Mouse (Mus musculus): Measurements from ENCODE around the gene Zfp668. TPM values are rescaled to one million over a fixed set of nuclear protein-coding genes. Genes with fewer than 3 reads are reported as not detected.

Gene Zfp668
- polyA plus RNA-seq, 1 experiment from 2014 or later, result 11.9 TPM

DNA sequence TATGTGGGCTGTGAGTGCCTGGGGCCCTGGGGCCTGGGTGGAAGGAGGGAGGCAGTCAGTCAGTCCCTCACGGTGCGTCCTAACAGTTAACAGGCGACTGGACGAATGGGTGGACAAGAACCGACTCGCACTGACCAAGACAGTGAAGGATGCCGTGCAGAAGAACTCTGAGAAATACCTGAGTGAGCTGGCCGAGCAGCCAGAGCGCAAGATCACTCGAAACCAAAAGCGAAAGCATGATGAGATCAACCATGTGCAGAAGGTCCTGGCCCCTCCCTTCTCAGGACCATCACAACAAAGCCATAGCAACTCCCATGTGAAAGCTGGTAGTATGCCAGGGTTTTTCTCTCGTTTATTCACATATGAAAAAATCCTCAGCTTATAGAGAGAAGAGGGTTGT, 38.7 kb upstream of the Zfp668 start:
- Histone ChIP-seq H3K4me3 (replicated peaks; ENCODE audit: low read length) (no peak overlapping the region), H3K4me1 (ENCODE audit: control insufficient read depth, insufficient read depth, low read length) (peaks cover 8% of the 10 kb centered on the region), H3K4me2 (ENCODE audit: low read depth, low read length) (no peak overlapping the region), H3K27me3 (ENCODE audit: control insufficient read depth, insufficient read depth, low read length) (no peaks in the 10 kb centered on the region), H3K36me3 (ENCODE audit: control insufficient read depth, insufficient read depth, low read length) (peaks cover 8% of the 10 kb centered on the region; the same call in 1 of the 2 replicates), H3K9ac (ENCODE audit: low read length) (no peak overlapping the region), H3K27ac (ENCODE audit: low read length) (no peak overlapping the region), H3K9me3 (replicated peaks; ENCODE audit: control insufficient read depth, low read length) (no peaks in the 10 kb centered on the region)
- 91% methylated on average over 12 of the region's 12 CpGs for WGBS
- ATAC-seq (ENCODE audit: insufficient read depth, low FRiP score), result no peak

DNA sequence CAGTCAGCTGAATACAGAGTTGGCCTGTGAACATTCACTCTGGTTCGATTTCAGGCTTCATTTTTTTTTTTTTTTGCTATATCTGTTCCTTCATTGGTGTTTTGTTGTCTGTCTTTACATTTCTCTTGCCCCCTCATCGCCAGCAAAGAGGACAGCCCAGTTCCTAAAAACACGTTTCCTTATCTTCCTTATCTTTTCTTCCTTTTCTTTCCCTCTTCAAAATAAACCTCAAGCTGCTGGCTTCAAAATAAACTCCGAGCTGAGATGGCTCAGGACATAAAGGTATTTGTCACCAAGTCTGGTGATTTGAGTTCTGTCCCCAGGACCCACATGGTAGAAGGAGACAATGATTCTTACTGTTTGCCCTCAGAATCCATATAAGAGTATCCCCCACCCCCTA, 36.3 kb upstream of the Zfp668 start:
- Histone ChIP-seq H3K9me3 (replicated peaks; ENCODE audit: control insufficient read depth, low read length) (no peaks in the 10 kb centered on the region), H3K4me1 (ENCODE audit: control insufficient read depth, insufficient read depth, low read length) (peaks cover 8% of the 10 kb centered on the region), H3K27me3 (ENCODE audit: control insufficient read depth, insufficient read depth, low read length) (no peaks in the 10 kb centered on the region), H3K9ac (ENCODE audit: low read length) (peak overlapping the region; percentile 93), H3K4me2 (ENCODE audit: low read depth, low read length) (peak overlapping the region; percentile 88), H3K36me3 (ENCODE audit: control insufficient read depth, insufficient read depth, low read length) (peaks cover 14% of the 10 kb centered on the region), H3K4me3 (replicated peaks; ENCODE audit: low read length) (peak overlapping the region; percentile 99), H3K27ac (ENCODE audit: low read length) (peak overlapping the region; percentile 94)
- WGBS, result 12% methylated on average over 4 of the region's 4 CpGs
- no peak for ATAC-seq (ENCODE audit: insufficient read depth, low FRiP score)

DNA sequence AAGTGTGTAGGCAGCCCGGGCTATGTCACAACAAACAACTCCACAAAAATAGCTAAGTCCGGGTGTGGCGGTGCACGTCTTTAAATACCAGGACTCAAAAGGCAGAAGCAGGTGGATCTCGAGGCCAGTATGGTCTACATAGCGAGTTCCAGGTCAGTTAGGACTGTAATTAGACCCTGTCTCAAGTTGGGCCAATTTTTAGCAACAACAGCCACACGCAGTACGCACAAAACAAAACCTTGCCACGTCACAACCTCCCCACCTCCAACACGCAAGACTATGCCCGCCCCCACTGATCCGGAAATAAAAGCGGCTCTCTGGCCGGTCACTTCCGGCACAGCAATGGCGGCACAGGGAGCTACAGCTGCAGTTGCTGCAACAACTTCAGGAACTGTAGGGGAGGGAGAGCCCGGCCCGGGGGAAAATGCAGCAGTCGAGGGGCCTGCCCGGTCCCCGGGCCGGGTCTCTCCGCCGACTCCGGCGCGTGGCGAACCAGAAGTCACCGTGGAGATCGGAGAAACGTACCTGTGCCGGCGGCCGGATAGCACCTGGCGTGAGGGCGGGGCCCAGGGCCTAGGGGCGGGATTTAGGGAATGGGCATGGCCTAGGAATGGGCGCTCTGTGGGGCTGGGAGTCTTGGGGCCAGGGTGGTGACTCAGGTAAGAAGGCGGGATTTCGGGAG, 35.7 kb upstream of the Zfp668 start, which contains the start of gene Kat8:
TSS of gene Kat8 (plus strand) at position 327 of the 682 bp plus-strand sequence.
- Histone ChIP-seq H3K36me3 (ENCODE audit: control insufficient read depth, insufficient read depth, low read length) (peaks cover 19% of the 10 kb centered on the region), H3K9ac (ENCODE audit: low read length) (peak within 1 kb of the TSS; percentile 93), H3K4me1 (ENCODE audit: control insufficient read depth, insufficient read depth, low read length) (peaks cover 8% of the 10 kb centered on the region), H3K9me3 (replicated peaks; ENCODE audit: control insufficient read depth, low read length) (no peaks in the 10 kb centered on the region), H3K27ac (ENCODE audit: low read length) (peak within 1 kb of the TSS; percentile 94), H3K27me3 (ENCODE audit: control insufficient read depth, insufficient read depth, low read length) (no peaks in the 10 kb centered on the region), H3K4me3 (replicated peaks; ENCODE audit: low read length) (peak within 1 kb of the TSS; percentile 99), H3K4me2 (ENCODE audit: low read depth, low read length) (peak within 1 kb of the TSS; percentile 88)
- peak; percentile 95 for ATAC-seq (ENCODE audit: insufficient read depth, low FRiP score)
- under 1% methylated on average over 40 of the region's 40 CpGs for WGBS

- Histone ChIP-seq H3K4me3 (replicated peaks; ENCODE audit: low read length) (no peak overlapping the region), H3K4me2 (ENCODE audit: low read depth, low read length) (no peak overlapping the region), H3K27ac (ENCODE audit: low read length) (no peak overlapping the region), H3K4me1 (ENCODE audit: control insufficient read depth, insufficient read depth, low read length) (peaks cover 17% of the 10 kb centered on the region), H3K27me3 (ENCODE audit: control insufficient read depth, insufficient read depth, low read length) (no peaks in the 10 kb centered on the region), H3K9ac (ENCODE audit: low read length) (no peak overlapping the region), H3K36me3 (ENCODE audit: control insufficient read depth, insufficient read depth, low read length) (peaks cover 26% of the 10 kb centered on the region), H3K9me3 (replicated peaks; ENCODE audit: control insufficient read depth, low read length) (no peaks in the 10 kb centered on the region)
- no peak for ATAC-seq (ENCODE audit: insufficient read depth, low FRiP score)
- 88% methylated on average over 4 of the region's 4 CpGs for WGBS
These were observed 32.0 kb upstream of the Zfp668 start for GRCm38 (mm10) chr7:127908656-127909055.

DNA sequence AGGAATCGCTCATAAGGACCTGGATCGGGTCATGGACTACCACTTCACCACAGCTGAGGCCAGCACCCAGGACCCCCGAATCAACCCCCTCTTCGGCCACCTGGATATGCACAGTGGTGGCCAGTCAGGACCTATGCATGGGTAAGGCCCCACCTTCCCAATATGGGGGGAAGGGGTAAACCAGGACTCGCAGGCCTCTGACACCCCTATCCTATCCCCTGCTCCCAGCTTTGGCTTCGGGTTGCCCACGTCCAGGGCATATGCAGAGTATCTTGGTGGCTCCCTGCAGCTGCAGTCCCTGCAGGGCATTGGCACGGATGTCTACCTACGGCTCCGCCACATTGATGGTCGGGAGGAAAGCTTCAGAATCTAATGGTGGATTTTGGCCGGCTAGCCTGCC, 31.3 kb upstream of the Zfp668 start:
- Histone ChIP-seq H3K36me3 (ENCODE audit: control insufficient read depth, insufficient read depth, low read length) (peaks cover 26% of the 10 kb centered on the region), H3K4me1 (ENCODE audit: control insufficient read depth, insufficient read depth, low read length) (peaks cover 13% of the 10 kb centered on the region), H3K4me2 (ENCODE audit: low read depth, low read length) (no peak overlapping the region), H3K4me3 (replicated peaks; ENCODE audit: low read length) (no peak overlapping the region), H3K9ac (ENCODE audit: low read length) (no peak overlapping the region), H3K27ac (ENCODE audit: low read length) (no peak overlapping the region), H3K27me3 (ENCODE audit: control insufficient read depth, insufficient read depth, low read length) (no peaks in the 10 kb centered on the region), H3K9me3 (replicated peaks; ENCODE audit: control insufficient read depth, low read length) (no peaks in the 10 kb centered on the region)
- WGBS, result 94% methylated on average over 12 of the region's 12 CpGs
- no peak for ATAC-seq (ENCODE audit: insufficient read depth, low FRiP score)

DNA sequence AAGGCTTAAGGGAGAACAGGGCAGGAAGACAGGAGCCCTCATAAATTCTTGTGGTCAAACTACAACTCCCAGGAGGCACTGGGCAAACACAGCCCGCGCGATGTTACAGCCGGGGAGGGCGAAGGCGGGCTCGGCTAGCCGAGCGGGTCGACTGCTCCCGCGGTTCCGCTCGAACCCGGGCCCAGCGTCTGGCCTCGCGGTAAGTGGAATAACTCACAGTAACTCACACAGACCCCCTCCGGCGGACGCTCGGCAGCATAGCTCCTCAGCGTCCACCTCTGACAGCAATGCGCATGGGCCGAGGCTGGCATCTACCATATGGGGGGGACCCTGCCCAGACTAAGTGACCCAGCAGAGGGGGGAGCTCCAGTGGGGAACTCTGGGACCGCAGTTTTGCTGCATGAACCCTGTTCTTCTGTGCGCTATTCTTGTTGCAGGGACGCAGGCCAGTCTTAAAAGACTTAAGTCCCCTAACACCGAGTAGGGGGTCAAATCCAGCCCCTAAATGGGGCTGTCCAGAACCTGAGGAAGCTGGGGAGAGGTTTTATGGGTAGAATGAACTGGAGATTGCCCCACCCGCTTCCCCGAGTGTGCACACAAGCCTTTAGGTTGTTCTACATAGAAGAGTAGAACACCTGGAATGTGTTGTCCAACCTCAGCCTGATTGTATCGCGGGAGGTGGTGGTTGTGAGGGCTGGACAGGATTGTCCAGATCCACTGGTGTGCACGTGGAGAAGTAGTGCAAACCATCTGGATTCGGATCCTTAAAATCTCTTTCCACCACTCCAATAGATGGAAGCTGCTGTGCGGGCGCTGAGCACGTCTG, 27.6 kb upstream of the Zfp668 start, which contains the start of gene Bckdk:
TSS of gene Bckdk (plus strand) at position 112 of the 826 bp plus-strand sequence.
- Histone ChIP-seq H3K4me3 (replicated peaks; ENCODE audit: low read length) (peak within 1 kb of the TSS; percentile 61), H3K27me3 (ENCODE audit: control insufficient read depth, insufficient read depth, low read length) (no peaks in the 10 kb centered on the region), H3K36me3 (ENCODE audit: control insufficient read depth, insufficient read depth, low read length) (peaks cover 26% of the 10 kb centered on the region), H3K4me2 (ENCODE audit: low read depth, low read length) (peak within 1 kb of the TSS; percentile 89), H3K4me1 (ENCODE audit: control insufficient read depth, insufficient read depth, low read length) (peaks cover 9% of the 10 kb centered on the region), H3K9me3 (replicated peaks; ENCODE audit: control insufficient read depth, low read length) (no peaks in the 10 kb centered on the region), H3K9ac (ENCODE audit: low read length) (peak within 1 kb of the TSS; percentile 93), H3K27ac (ENCODE audit: low read length) (peak within 1 kb of the TSS; percentile 59)
- WGBS, result 6% methylated on average over 38 of the region's 38 CpGs
- ATAC-seq (ENCODE audit: insufficient read depth, low FRiP score), result peak; percentile 92

- Histone ChIP-seq H3K27ac (ENCODE audit: low read length) (no peak overlapping the region), H3K27me3 (ENCODE audit: control insufficient read depth, insufficient read depth, low read length) (no peaks in the 10 kb centered on the region), H3K4me2 (ENCODE audit: low read depth, low read length) (no peak overlapping the region), H3K4me1 (ENCODE audit: control insufficient read depth, insufficient read depth, low read length) (peaks cover 9% of the 10 kb centered on the region), H3K9me3 (replicated peaks; ENCODE audit: control insufficient read depth, low read length) (no peaks in the 10 kb centered on the region), H3K36me3 (ENCODE audit: control insufficient read depth, insufficient read depth, low read length) (peaks cover 12% of the 10 kb centered on the region; the same call in 1 of the 2 replicates), H3K4me3 (replicated peaks; ENCODE audit: low read length) (no peak overlapping the region), H3K9ac (ENCODE audit: low read length) (no peak overlapping the region)
- WGBS, result 74% methylated on average over 2 of the region's 2 CpGs
- no peak for ATAC-seq (ENCODE audit: insufficient read depth, low FRiP score)
These were observed 25.1 kb upstream of the Zfp668 start for GRCm38 (mm10) chr7:127901772-127902171.

- 28% methylated on average over 7 of the region's 7 CpGs for WGBS
- Histone ChIP-seq H3K4me1 (ENCODE audit: control insufficient read depth, insufficient read depth, low read length) (peaks cover 7% of the 10 kb centered on the region), H3K27me3 (ENCODE audit: control insufficient read depth, insufficient read depth, low read length) (no peaks in the 10 kb centered on the region), H3K36me3 (ENCODE audit: control insufficient read depth, insufficient read depth, low read length) (no peaks in the 10 kb centered on the region), H3K9ac (ENCODE audit: low read length) (no peak overlapping the region; the same call in 1 of the 2 replicates), H3K4me2 (ENCODE audit: low read depth, low read length) (no peak overlapping the region), H3K4me3 (replicated peaks; ENCODE audit: low read length) (no peak overlapping the region), H3K27ac (ENCODE audit: low read length) (peak overlapping the region; percentile 67), H3K9me3 (replicated peaks; ENCODE audit: control insufficient read depth, low read length) (no peaks in the 10 kb centered on the region)
- no peak for ATAC-seq (ENCODE audit: insufficient read depth, low FRiP score)
These were observed 23.4 kb upstream of the Zfp668 start for GRCm38 (mm10) chr7:127899997-127900396.

Data from stomach, embryonic 16.5 days (tissue).